Mouse (Mus musculus): ENCODE measurements around the gene Col4a1. TPM values are rescaled to one million over a fixed set of nuclear protein-coding genes. Genes with fewer than 3 reads are reported as not detected.

Gene Col4a1
- total RNA-seq, 1 experiment from 2014 or later, result 17.3 TPM

- ATAC-seq (replicated peaks in 1 of 2; ENCODE audit: insufficient read depth in 1 of 2, low FRiP score in 2 of 2, low TSS enrichment in 1 of 2, low read depth in 1 of 2, poor library complexity in 2 of 2, severe bottlenecking in 2 of 2), result no peak
Observed at GRCm38 (mm10) chr8:11227421-11227820, 85.2 kb downstream of the Col4a1 start.

GRCm38 (mm10) chr8:11225577-11226434, 86.8 kb downstream of the Col4a1 start:
- ATAC-seq (replicated peaks in 1 of 2; ENCODE audit: insufficient read depth in 1 of 2, low FRiP score in 2 of 2, low TSS enrichment in 1 of 2, low read depth in 1 of 2, poor library complexity in 2 of 2, severe bottlenecking in 2 of 2), result no peak

DNA sequence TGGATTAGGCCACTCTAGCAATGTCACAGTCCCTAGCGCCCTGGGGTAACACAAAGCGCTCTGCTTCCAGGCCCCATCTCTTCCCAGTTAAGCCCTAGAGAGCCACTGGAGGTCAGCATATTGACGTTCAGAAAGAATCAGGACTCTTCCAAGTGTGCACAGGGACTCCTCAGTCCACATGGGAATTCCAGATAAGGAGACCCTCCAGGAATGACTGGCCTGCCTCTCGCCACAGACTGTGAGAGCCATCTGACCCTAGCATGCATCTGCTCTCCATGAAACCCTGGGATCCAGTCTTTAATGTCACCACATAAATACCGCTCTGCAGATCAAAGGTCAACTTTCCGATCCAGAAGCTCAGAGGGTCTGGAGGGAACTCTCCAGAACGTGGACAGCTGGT, 88.4 kb downstream of the Col4a1 start:
- ATAC-seq (replicated peaks in 1 of 2; ENCODE audit: insufficient read depth in 1 of 2, low FRiP score in 2 of 2, low TSS enrichment in 1 of 2, low read depth in 1 of 2, poor library complexity in 2 of 2, severe bottlenecking in 2 of 2), result no peak

GRCm38 (mm10) chr8:11221353-11221752, 91.3 kb downstream of the Col4a1 start:
- ATAC-seq (replicated peaks in 1 of 2; ENCODE audit: insufficient read depth in 1 of 2, low FRiP score in 2 of 2, low TSS enrichment in 1 of 2, low read depth in 1 of 2, poor library complexity in 2 of 2, severe bottlenecking in 2 of 2), result no peak

- ATAC-seq (replicated peaks in 1 of 2; ENCODE audit: insufficient read depth in 1 of 2, low FRiP score in 2 of 2, low TSS enrichment in 1 of 2, low read depth in 1 of 2, poor library complexity in 2 of 2, severe bottlenecking in 2 of 2), result no peak
Observed at GRCm38 (mm10) chr8:11219282-11219681, 93.3 kb downstream of the Col4a1 start.

DNA sequence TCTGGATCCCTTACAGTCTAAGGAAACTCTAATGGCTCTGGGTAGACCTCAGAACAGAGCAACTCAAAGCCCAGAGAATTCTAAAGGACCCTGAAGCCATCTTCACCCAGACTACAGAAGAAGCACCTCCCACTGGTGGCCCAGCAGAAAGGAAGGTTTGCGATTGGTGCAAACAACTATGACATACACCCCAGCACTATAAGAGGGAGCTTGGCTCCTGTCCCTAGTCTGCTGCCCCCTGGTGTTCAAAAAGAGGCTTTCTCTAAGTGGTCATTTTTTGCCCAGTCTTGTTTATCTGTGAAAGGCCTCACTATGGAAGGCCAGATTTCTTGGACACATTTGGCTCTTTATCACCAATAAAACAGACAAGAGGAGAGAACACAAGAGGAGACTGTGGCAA, 97.4 kb downstream of the Col4a1 start:
- peak; percentile 79 to 90 for ATAC-seq (replicated peaks in 1 of 2; ENCODE audit: insufficient read depth in 1 of 2, low FRiP score in 2 of 2, low TSS enrichment in 1 of 2, low read depth in 1 of 2, poor library complexity in 2 of 2, severe bottlenecking in 2 of 2)

DNA sequence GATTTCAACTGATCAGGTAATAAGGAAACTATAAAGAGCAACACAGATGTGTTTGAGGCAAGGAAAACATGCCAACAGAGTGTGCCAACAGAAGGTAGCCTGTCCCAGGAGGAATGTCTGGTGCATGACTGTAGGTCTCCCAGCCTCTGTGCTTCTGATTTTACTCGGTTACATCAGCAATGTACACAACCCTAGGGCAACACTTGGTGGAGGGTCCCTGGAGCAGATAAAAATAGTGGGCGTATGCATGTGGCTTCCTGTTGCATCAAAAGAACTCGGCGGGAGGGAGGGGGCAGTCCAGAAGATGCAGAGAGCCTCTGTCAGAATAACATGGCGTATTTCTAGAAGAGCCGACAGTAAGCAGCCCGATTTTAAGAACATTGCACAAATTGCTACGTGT, 106.1 kb downstream of the Col4a1 start:
- ATAC-seq (replicated peaks in 1 of 2; ENCODE audit: insufficient read depth in 1 of 2, low FRiP score in 2 of 2, low TSS enrichment in 1 of 2, low read depth in 1 of 2, poor library complexity in 2 of 2, severe bottlenecking in 2 of 2), result no peak

- no peak for ATAC-seq (replicated peaks in 1 of 2; ENCODE audit: insufficient read depth in 1 of 2, low FRiP score in 2 of 2, low TSS enrichment in 1 of 2, low read depth in 1 of 2, poor library complexity in 2 of 2, severe bottlenecking in 2 of 2)
Observed at GRCm38 (mm10) chr8:11205532-11205931, 107.1 kb downstream of the Col4a1 start.

DNA sequence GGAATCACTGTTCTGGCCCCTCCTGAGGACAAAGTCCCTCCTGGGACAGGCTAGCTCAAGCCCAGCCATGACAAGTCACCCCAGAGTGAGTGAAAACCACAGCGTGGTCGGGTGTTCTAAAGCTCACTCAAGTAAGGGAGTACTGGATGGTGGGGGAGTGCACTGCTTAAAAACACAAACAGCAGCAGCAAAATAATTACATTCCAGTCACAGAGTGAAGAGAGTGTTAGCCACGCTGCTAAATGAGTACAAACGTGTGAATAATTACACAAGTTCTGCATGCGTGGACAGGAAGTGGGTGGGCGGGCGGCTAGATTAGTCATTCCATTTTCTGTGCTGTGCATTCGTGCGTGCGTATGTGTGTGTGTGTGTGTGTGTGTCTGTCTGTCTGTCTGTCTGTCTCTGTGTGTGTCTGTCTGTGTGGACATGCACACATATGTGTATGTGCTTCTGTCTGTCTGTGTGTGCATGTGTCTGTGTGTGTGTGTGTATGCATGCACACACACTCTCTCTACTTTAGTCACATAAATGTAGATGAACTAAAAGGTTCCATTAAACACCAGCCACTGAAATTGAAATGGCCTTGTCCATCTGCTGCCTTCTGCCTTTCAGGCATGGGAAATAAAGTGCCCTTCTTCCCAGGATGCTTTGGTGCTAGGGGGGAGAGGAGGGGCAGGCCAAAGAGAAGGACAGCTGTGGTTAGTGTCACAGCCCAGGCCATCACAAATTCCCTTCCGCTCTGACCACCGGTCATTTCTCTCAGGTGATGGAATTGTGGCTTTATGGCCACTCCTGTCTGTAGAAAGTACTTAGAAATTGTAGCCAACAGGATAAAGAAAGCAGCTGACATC, 109.1 kb downstream of the Col4a1 start:
- ATAC-seq (replicated peaks in 1 of 2; ENCODE audit: insufficient read depth in 1 of 2, low FRiP score in 2 of 2, low TSS enrichment in 1 of 2, low read depth in 1 of 2, poor library complexity in 2 of 2, severe bottlenecking in 2 of 2), result no peak

DNA sequence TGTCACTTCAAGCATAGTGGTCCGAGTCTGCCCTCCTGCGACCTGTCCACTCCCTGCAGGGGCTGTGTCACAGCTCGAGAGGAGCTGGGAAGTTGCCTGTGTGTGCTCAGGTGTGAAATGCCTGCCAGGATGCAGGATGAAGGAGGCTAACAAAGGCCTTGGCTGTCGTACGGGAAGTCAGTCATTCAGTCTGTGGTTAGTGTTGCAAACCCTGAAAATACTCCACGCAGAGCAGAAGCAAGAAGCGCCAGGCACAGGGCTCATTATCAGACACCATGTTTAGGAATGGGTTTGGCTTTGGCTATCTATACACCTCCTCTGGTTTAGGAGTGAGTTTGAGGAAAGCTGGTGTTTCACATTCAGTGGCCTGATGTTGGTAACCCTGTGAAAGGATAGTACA, 114.0 kb downstream of the Col4a1 start:
- ATAC-seq (replicated peaks in 1 of 2; ENCODE audit: insufficient read depth in 1 of 2, low FRiP score in 2 of 2, low TSS enrichment in 1 of 2, low read depth in 1 of 2, poor library complexity in 2 of 2, severe bottlenecking in 2 of 2), result no peak

- ATAC-seq (replicated peaks in 1 of 2; ENCODE audit: insufficient read depth in 1 of 2, low FRiP score in 2 of 2, low TSS enrichment in 1 of 2, low read depth in 1 of 2, poor library complexity in 2 of 2, severe bottlenecking in 2 of 2), result no peak
Observed at GRCm38 (mm10) chr8:11197988-11198387, 114.6 kb downstream of the Col4a1 start.

- no peak for ATAC-seq (replicated peaks in 1 of 2; ENCODE audit: insufficient read depth in 1 of 2, low FRiP score in 2 of 2, low TSS enrichment in 1 of 2, low read depth in 1 of 2, poor library complexity in 2 of 2, severe bottlenecking in 2 of 2)
Observed at GRCm38 (mm10) chr8:11197261-11197660, 115.4 kb downstream of the Col4a1 start.

DNA sequence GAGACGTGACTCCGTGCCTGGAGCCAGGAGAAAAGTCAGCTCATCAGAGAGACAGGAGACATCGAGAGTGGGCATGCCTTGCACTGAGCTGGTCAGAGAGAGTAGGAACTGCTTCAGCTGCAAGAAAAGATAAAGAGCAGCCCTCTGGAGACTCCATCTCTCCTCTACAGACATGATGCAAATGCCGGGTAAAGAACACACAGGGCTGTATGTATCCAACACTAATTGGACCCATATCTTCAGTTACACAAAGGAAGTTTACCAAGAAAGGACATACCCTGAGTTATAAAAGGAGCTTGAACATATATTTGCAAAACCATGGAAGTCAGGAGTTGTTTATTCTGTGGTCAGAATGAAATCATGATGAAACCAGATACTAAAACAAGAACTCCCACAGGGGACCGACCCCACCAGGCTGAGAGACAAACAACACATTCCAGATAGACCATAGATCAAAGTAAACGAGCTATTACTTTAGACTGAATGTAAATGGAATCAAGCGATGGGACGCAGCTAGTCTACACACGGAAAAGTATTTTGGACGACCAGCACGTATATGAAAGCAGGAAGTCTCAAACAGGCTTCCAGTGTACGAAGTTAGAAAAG, 119.8 kb downstream of the Col4a1 start:
- no peak for ATAC-seq (replicated peaks in 1 of 2; ENCODE audit: insufficient read depth in 1 of 2, low FRiP score in 2 of 2, low TSS enrichment in 1 of 2, low read depth in 1 of 2, poor library complexity in 2 of 2, severe bottlenecking in 2 of 2)

DNA sequence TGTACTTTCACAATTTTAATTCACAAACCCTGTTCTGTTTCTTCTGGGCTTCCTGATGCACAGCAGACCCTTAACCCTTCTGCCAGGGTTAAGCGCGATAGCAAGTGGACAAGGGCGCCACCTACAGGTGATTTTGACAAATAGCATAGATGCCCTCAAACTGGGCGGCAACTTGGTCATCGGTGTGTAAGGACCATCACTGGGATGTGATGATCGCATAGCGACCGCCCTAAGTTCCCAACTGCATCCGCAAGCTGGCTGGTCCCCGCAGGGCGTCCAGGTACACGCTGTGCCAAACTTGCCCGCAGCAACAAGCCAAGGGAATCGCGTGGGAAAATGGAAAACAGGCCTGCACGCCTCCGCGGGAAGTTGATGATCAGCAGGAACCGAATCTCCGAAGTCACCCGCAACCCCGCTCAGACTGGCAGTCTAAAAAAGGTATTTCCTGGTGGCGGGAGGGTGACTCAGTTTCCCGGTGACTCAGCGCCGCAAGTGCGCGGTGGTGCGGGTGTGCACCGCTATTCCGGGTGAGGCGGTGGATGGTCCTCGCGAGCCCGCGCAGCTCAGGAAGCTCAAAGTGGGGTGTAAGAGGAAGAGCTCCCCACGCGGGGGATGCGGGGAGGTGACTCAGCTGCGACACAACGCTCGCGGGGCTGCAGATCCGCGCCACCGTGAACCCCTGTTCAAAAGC, 124.9 kb downstream of the Col4a1 start:
- ATAC-seq (replicated peaks in 1 of 2; ENCODE audit: insufficient read depth in 1 of 2, low FRiP score in 2 of 2, low TSS enrichment in 1 of 2, low read depth in 1 of 2, poor library complexity in 2 of 2, severe bottlenecking in 2 of 2), result peak; percentile 80 to 81

DNA sequence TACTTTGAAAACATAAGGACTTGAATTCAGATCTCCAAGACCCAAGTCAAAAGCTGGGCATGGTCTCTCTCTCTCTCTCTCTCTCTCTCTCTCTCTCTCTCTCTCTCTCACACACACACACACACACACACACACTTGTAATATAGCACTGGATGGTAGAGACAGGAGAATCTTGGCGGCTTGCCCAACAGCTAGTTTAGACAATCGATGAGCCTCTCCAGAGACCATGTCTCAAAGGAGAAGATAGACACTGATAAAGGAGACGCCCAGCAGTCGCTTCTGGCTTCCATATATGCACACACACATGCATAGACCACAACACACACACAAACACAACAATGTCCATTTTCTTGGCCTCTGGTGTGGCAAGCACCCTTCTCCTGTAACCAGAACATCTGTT, 126.2 kb downstream of the Col4a1 start:
- ATAC-seq (replicated peaks in 1 of 2; ENCODE audit: insufficient read depth in 1 of 2, low FRiP score in 2 of 2, low TSS enrichment in 1 of 2, low read depth in 1 of 2, poor library complexity in 2 of 2, severe bottlenecking in 2 of 2), result no peak

GRCm38 (mm10) chr8:11185672-11186071, 127.0 kb downstream of the Col4a1 start:
- no peak for ATAC-seq (replicated peaks in 1 of 2; ENCODE audit: insufficient read depth in 1 of 2, low FRiP score in 2 of 2, low TSS enrichment in 1 of 2, low read depth in 1 of 2, poor library complexity in 2 of 2, severe bottlenecking in 2 of 2)

GRCm38 (mm10) chr8:11183611-11184031, 129.0 kb downstream of the Col4a1 start:
- no peak for ATAC-seq (replicated peaks in 1 of 2; ENCODE audit: insufficient read depth in 1 of 2, low FRiP score in 2 of 2, low TSS enrichment in 1 of 2, low read depth in 1 of 2, poor library complexity in 2 of 2, severe bottlenecking in 2 of 2)
